Mouse (Mus musculus) thymus, postnatal 0 days (tissue): ENCODE results near the gene Prdm11. TPM values are rescaled to one million over a fixed set of nuclear protein-coding genes. Genes with fewer than 3 reads are reported as not detected.

Experiments used
- DNase-seq: peaks from one replicate; pipeline ENCODE4 v3.0.0-alpha.2; 2015; ENCODE audit warnings: low spot score
- polyA plus RNA-seq: library from polyadenylated mRNA; unstranded; fragments of >200 nt; fragmentation: Nextera tagmentation; extraction: Ambion mirVana; gene quantifications from 2 replicates; pipeline ENCODE4 v1.2.1, GENCODE M21; 2015

The Prdm11 gene
- polyA plus RNA-seq, 1 experiment from 2014 or later: 6.5 TPM

GRCm38 (mm10) chr2:93013415-93014092, 32.4 kb downstream of the Prdm11 start:
- DNase-seq: no peak

GRCm38 (mm10) chr2:93012976-93013375, 33.0 kb downstream of the Prdm11 start:
- DNase-seq: no peak

GRCm38 (mm10) chr2:93011933-93012332, 34.0 kb downstream of the Prdm11 start:
- DNase-seq: no peak

- no peak for DNase-seq
Measured at GRCm38 (mm10) chr2:93011465-93011864, 34.5 kb downstream of the Prdm11 start.

- no peak for DNase-seq
Measured at GRCm38 (mm10) chr2:93007967-93008685, 37.8 kb downstream of the Prdm11 start.

- DNase-seq: no peak
Measured at GRCm38 (mm10) chr2:93005028-93005427, 40.9 kb downstream of the Prdm11 start.

- DNase-seq: no peak
Measured at GRCm38 (mm10) chr2:92991976-92992375, 54.0 kb downstream of the Prdm11 start.

- no peak for DNase-seq
Measured at GRCm38 (mm10) chr2:92989593-92989992, 56.4 kb downstream of the Prdm11 start.

- DNase-seq: peak; percentile 72
Measured at GRCm38 (mm10) chr2:92987901-92988631, 57.9 kb downstream of the Prdm11 start.

- DNase-seq: no peak
Measured at GRCm38 (mm10) chr2:92987108-92987618, 58.8 kb downstream of the Prdm11 start.

- DNase-seq: no peak
Measured at GRCm38 (mm10) chr2:92985600-92985999, 60.4 kb downstream of the Prdm11 start.

GRCm38 (mm10) chr2:92985171-92985570, 60.8 kb downstream of the Prdm11 start:
- no peak for DNase-seq

GRCm38 (mm10) chr2:92984321-92985108, 61.5 kb downstream of the Prdm11 start:
- no peak for DNase-seq

- DNase-seq: no peak
Measured at GRCm38 (mm10) chr2:92983273-92983620, 62.7 kb downstream of the Prdm11 start.

GRCm38 (mm10) chr2:92982591-92983272, 63.2 kb downstream of the Prdm11 start:
- DNase-seq: no peak

GRCm38 (mm10) chr2:92980165-92980564, 65.8 kb downstream of the Prdm11 start:
- no peak for DNase-seq

- peak; percentile 18 for DNase-seq
Measured at GRCm38 (mm10) chr2:92975031-92975790, 70.8 kb downstream of the Prdm11 start.

- no peak for DNase-seq
Measured at GRCm38 (mm10) chr2:92973646-92974045, 72.3 kb downstream of the Prdm11 start.

GRCm38 (mm10) chr2:92972071-92972470, 73.9 kb downstream of the Prdm11 start:
- DNase-seq: peak; percentile 59

- DNase-seq: peak; percentile 71
Measured at GRCm38 (mm10) chr2:92971536-92971935, 74.4 kb downstream of the Prdm11 start.
